Mouse (Mus musculus) CD4-positive, CD25-positive, alpha-beta regulatory T cell, adult 2 months (primary cell): ENCODE data around the gene Tmem116.

Source experiments
- DNase-seq: peaks from one replicate; pipeline ENCODE4 v3.0.0-alpha.2; 2012; ENCODE audit warnings: low read depth, low spot score

Gene Tmem116

GRCm38 (mm10) chr5:121451644-121452025 lies at the start of gene Tmem116:
Gene Tmem116 (plus strand): TSS chr5:121451893.
- DNase-seq, result peak; percentile 53

- no peak for DNase-seq
Measured at GRCm38 (mm10) chr5:121407856-121408255, 43.8 kb upstream of the Tmem116 start.

- no peak for DNase-seq
Measured at GRCm38 (mm10) chr5:121410975-121411374, 40.7 kb upstream of the Tmem116 start.

- no peak for DNase-seq
Measured at GRCm38 (mm10) chr5:121420721-121421120, 31.0 kb upstream of the Tmem116 start.

DNA sequence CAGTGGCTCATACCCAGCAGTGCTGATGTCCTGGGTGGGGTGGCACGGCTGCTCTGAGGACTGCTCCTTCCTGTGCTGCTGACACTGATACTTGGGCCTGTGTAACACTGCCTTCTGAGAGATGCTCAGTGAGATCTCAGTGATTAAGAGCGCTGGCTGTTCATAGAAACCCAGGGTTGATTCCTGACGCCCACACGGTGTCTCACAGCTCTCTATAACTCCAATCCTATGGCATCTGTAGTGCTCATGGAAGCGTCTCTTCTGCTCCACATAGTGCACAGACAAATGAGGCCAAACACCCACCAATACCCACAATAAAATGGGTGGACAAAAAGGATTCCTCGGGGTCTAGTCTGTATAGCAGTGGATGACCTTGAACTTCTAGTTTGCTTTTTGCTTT lies 28.9 kb upstream of the Tmem116 start:
- no peak for DNase-seq

- no peak for DNase-seq
Measured at GRCm38 (mm10) chr5:121423297-121423696, 28.4 kb upstream of the Tmem116 start.

DNA sequence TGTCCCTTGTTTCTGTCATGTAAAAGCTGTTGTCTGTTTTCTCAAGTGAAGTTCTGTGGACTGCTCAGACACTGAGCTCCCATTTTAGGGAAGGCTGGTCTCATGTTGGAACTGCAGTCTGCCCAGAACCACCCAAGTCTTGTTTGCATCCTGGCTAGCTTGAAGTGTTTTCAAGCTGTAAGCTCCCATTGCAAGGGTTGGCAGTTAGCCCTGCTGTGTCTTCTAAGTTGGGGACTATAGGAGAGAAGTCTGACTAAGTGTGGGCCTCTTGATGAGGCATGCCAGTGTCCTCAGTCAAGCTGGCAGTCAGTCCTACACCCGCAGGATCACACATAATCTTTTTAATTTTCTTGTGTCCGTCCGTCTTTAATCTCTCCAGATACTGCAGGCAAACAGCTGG lies 22.7 kb upstream of the Tmem116 start:
- DNase-seq, result no peak

GRCm38 (mm10) chr5:121438131-121438530 lies 13.6 kb upstream of the Tmem116 start:
- no peak for DNase-seq

- no peak for DNase-seq
Measured at GRCm38 (mm10) chr5:121438756-121439155, 12.9 kb upstream of the Tmem116 start.

DNA sequence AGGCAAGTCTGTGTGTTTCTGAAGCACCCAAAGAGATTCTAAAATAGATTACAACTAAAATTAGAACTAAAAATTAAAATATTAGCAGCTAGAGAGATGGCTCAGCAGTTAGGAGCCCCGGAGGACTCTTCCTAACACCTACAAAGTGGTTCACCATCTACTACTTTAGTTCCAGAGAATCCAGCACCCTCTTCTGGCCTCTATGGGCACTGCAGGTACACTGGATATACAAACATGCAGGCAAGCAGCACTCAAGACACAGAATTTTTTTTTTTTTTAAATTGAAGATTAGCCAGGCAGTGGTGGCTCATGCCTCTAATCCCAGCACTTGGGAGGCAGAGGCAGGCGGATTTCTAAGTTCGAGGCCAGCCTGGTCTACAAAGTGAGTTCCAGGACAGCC lies 8.1 kb upstream of the Tmem116 start:
- peak; percentile 64 for DNase-seq

DNA sequence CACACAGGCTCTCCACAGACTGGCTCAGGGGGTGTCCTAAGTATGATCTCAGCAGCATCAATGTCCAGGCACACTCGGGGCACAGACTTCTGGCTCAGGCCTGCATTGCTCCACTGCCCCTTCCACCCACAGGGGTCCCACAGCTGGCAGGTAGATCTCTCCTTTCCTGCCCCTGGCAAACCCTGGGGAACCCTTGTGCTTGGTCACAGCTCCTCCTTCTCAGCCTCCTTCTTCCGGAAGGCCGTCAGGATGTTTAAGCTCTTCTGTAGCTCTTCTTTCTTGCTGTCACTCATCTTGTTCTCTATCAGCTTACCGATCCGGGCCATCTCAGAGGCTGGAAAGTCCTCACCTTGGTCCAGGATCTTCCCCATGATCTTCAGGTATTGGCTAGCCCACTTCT lies 6.8 kb upstream of the Tmem116 start:
- no peak for DNase-seq

- peak; percentile 55 for DNase-seq
Measured at GRCm38 (mm10) chr5:121448450-121448849, 3.2 kb upstream of the Tmem116 start.

DNA sequence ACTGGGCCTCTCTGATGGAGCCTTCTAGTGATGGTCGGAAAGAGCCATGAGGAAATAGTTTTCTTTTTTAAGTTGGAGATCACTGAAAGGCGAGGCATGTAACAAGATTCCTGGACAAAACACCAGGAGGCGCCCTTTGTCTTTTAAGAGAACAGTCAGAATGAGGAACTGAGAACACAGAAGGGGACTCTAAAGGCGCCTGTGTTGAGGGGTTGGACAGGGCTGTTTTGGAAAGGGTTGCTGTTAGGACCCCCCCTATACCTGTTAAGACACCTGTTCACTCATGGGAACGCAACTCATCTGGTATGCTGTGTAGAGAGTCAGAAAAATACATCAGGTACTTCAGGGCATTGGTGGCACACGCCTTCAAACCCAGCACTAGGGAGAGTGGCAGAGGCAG lies 1.7 kb upstream of the Tmem116 start:
- peak; percentile 81 for DNase-seq

- DNase-seq, result no peak
Measured at GRCm38 (mm10) chr5:121450476-121450875, 1.2 kb upstream of the Tmem116 start.

- peak; percentile 15 for DNase-seq
Measured at GRCm38 (mm10) chr5:121451203-121451602, 490 bp upstream of the Tmem116 start.

DNA sequence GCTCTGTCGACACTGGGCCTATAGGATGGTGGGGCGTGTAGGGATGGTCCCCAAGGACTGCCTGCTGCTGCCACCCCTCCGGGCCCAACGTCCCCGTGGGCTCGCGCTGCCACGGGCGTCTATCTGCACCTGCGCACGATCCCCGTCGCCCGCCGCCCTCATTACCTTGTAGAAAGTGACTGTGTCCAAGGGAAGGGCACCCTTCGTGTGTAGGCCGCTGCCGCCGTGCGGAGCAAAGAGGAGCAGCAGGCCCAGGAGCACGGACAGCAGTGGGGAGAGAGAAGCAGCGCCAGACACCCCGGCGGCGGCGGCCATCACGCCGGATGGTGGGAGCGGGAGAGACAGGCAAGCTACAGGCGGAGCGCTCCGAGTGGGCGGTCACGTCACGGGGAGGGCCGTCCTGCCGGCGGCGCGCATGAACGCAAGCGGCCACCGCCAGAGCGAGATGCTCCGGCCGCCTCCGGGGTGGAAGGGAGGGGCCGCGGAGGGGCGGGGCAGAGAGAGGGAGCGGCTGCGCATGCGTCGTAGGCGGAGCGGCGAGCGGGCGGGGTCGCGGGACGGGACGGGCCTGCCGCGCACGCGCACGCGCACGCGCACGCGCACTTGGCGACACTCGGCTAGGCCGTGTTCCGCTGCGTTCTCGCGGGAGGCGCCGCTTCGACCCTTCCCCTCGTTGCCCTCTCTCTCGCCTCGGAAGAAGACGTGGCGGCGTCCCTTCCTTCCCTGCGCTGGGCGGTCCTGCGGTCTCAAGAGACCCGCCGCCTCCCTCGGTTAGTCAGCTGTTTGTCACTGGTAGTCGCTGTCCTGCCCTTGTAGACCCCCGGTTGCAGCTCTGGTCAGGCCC lies 555 bp downstream of the Tmem116 start, which contains the start of gene Erp29:
Erp29 (minus strand) TSS at position 481 of the 844 bp plus-strand sequence.
- DNase-seq, result peak; percentile 99

GRCm38 (mm10) chr5:121452906-121453305 lies 1.2 kb downstream of the Tmem116 start:
- no peak for DNase-seq

DNA sequence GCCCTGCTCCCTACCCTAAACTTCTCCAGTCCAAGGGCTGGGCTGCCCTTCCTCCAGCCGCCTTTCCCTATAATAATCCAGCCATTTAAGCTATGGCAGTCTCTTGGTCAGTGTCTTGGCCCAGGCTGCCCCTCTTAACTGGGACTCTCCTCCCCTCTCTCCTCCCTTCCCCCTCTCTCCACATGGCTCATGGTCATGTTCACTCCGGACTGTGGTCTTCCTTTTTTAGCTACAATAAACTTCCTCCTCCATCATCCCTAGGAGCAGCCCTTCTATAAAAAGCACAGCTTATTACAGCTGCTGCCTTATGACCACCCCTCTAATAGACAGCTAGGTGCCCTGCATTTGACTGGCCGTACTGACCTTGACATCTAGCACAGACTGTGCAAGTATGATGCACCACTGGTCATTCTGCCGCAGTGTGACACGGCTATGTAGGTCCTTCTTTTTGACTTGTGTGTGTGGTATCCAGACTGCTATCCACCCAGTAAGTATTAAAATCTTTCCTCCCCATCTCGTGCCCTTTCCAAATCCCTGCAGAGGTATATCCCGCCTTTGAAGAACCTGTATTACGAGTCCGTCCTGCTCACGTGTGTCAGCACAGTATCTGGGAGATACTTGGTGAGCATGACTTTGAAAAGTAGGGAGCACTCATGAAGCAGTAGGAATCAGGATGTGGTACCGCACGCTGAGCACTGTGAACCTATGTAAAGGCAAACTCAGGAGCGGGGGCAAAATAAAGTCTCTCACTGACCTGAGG lies 2.2 kb downstream of the Tmem116 start:
- DNase-seq, result no peak

GRCm38 (mm10) chr5:121454503-121454782 lies 2.8 kb downstream of the Tmem116 start:
- DNase-seq, result no peak

DNA sequence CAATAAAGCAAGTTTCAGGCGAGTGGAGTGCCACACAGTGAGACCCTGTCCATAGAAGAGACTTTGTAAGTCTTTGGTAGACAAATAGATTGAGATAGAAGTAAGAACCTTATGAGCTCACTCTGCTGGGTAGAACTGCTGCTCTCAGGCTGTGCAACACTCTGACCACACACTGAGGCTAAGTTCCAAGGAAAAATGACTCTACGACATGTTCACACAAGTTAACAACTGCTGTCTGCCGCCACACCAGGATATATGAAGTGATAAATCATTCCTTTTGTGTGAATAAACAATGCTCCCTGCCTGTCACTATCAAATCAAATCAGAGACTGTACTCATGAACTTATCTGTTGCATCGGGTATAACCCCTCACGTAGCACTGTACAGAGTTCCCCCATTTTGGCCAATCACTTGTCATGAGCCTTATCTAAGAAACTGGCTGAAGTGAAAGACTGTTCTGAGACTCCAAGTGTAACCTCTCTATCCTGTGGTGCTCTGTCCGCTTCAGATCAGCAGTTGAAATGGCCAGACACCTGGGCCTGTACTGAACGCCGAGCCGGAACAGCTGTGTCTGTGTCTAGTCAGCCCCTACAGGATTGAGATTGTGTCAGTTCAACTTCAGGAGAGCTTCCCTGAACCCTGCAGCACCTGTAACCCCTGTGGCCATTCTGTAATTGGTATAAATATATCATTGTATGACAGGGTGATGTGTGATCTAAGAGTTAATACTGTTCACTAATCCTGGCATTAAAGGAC lies 4.0 kb downstream of the Tmem116 start:
- no peak for DNase-seq

GRCm38 (mm10) chr5:121461339-121462170 lies 9.9 kb downstream of the Tmem116 start:
- no peak for DNase-seq

DNA sequence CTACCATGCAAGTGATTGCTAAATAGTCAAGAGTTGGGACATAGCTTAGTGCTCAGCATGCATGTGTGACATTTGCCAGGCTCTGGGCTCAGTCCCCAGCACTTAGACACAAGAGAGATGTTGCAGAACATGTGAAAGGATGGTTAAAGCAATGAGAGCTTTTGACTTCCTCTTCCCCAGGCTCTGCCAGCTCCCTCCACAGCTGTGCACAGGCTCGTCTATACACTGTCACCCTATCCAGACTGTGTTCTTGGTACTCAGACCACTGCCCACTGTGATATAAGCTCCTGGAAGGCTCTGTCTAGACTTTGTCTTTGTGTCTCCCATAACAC lies 10.4 kb downstream of the Tmem116 start:
- no peak for DNase-seq
